Mouse (Mus musculus) right cerebral cortex, postnatal 10 days (tissue): ENCODE measurements around the gene Lce1a2.

ENCODE experiments used
- DNase-seq, 2 experiments: peaks; one replicate each; pipeline ENCODE4 v3.0.0; 2021; ENCODE audit warnings: low spot score in 2 of 2

Gene Lce1a2

GRCm38 (mm10) chr3:92670215-92670614, at the start of gene Lce1a2:
Gene Lce1a2, minus strand, starts transcription at chr3:92670315.
- no peak for DNase-seq

- no peak for DNase-seq
These were observed 45.0 kb upstream of the Lce1a2 start for GRCm38 (mm10) chr3:92715122-92715521.

GRCm38 (mm10) chr3:92708974-92709373, 38.9 kb upstream of the Lce1a2 start, which contains the start of gene Lce1e:
Gene Lce1e, minus strand, starts transcription at chr3:92709074.
- DNase-seq, result no peak

GRCm38 (mm10) chr3:92694613-92695012, 24.5 kb upstream of the Lce1a2 start:
- no peak for DNase-seq

- no peak for DNase-seq
These were observed 21.6 kb upstream of the Lce1a2 start for GRCm38 (mm10) chr3:92691688-92692087.

GRCm38 (mm10) chr3:92689154-92689553, 19.0 kb upstream of the Lce1a2 start:
- peak; percentile 19 to 22 for DNase-seq

GRCm38 (mm10) chr3:92687110-92687509, 17.0 kb upstream of the Lce1a2 start, which contains the start of gene Lce1d:
Gene Lce1d, minus strand, starts transcription at chr3:92687210.
- DNase-seq, result no peak

GRCm38 (mm10) chr3:92678947-92679346, 8.8 kb upstream of the Lce1a2 start, which contains the start of gene Lce1c:
Gene Lce1c, plus strand, starts transcription at chr3:92679247.
- no peak for DNase-seq

- no peak for DNase-seq
These were observed 13.3 kb downstream of the Lce1a2 start, which contains the start of gene Lce1b for GRCm38 (mm10) chr3:92656826-92657225. Gene Lce1b, minus strand, starts transcription at chr3:92656926.

- DNase-seq, result no peak
These were observed 21.9 kb downstream of the Lce1a2 start, which contains the start of gene Lce1a1 for GRCm38 (mm10) chr3:92648207-92648606. Gene Lce1a1, minus strand, starts transcription at chr3:92648307.

- DNase-seq, result no peak
These were observed 30.3 kb downstream of the Lce1a2 start for GRCm38 (mm10) chr3:92639854-92640253.

- no peak for DNase-seq
These were observed 31.5 kb downstream of the Lce1a2 start for GRCm38 (mm10) chr3:92638653-92638991.

GRCm38 (mm10) chr3:92637745-92638652, 32.1 kb downstream of the Lce1a2 start:
- DNase-seq, result no peak

GRCm38 (mm10) chr3:92621560-92621959, 48.6 kb downstream of the Lce1a2 start, which contains the start of gene Lce6a:
Gene Lce6a, minus strand, starts transcription at chr3:92621660.
- DNase-seq, result no peak
